Mouse (Mus musculus): ENCODE data around the gene Iqck. TPM values are rescaled to one million over a fixed set of nuclear protein-coding genes. Genes with fewer than 3 reads are reported as not detected.
A peak's percentile ranks its signal among the peaks of the same experiment; 100 is the strongest.

The Iqck gene
- total RNA-seq, 2 experiments from 2014 or later, result not detected

DNA sequence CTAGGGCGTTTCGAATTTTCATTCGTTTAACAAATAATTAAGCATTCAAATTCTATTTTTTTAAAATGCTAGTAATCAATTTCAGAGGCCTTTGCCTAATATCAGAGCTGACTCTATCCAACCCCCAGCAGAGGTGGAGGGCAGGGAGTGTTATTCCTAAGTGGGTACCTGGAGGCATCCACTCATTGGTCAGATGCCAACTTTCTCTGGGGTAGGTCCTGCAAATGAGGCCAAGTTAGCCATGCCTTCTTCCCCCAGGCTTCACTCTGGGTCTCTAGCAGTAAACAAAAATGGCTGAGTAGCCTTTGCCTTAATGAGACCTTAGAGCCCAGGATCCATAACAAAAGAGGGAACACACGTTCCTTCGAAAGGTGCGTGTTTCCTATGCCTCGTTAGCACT, 123.6 kb downstream of the Iqck start:
- ATAC-seq (replicated peaks; ENCODE audit: low FRiP score, poor library complexity, severe bottlenecking), result no peak

DNA sequence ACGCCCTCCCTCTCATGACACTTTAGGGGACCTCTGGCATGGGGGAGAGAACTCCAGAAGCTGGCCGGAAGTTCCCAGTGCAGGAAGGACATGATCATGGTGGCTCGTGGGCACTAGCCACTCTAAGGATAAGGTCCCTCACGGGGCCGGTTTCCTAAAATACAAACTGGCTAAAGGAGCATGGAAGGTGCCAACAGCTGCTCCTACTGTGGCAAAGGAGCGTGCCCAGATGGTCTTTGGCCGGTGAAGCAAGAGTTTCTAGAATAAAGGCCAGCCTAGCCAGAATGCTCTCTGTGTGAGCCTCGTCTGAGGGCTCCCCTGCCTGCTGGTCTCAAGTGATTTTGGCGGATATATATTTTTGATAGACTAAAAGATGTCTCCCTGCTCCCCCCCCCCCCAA, 124.2 kb downstream of the Iqck start:
- ATAC-seq (replicated peaks; ENCODE audit: low FRiP score, poor library complexity, severe bottlenecking), result no peak

DNA sequence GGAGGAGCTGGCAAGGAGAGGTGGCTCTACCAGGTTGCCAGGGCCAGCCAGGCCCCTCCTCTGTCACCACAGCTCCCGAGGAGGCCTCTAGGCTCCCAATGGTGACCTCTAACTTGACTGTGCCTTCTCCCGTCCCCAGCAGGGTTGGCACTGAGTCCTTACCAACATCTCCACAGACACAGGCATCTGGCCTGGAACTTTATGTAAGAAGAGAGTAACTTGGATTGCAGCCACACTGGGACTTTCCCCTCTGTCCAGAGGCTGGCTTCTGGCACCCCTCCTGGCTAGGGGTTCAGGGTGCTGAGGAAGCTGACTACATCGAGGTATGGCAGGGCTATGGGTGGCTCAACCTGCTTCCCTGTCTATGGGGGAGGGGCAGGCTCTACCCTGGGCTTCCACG, 125.8 kb downstream of the Iqck start:
- no peak for ATAC-seq (replicated peaks; ENCODE audit: low FRiP score, poor library complexity, severe bottlenecking)

DNA sequence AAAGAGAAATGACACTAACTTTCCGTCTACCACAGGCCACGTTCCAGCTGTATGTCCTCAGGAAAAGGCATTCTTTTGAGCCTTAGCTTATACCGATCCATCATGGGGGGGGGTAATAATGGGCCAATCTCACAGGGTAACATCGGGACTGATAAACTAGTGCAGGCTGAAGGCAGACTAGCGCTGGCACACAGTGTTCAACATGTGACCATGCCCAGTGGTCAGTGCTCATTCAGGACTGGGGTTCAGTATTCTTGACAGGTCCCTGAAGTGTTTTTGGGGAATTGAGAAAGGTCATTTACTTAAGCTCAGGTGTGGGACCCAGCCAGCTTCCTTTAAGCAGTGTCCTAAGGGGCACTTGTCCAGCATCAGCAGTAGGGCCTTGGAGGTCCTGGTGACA, 126.3 kb downstream of the Iqck start:
- no peak for ATAC-seq (replicated peaks; ENCODE audit: low FRiP score, poor library complexity, severe bottlenecking)

DNA sequence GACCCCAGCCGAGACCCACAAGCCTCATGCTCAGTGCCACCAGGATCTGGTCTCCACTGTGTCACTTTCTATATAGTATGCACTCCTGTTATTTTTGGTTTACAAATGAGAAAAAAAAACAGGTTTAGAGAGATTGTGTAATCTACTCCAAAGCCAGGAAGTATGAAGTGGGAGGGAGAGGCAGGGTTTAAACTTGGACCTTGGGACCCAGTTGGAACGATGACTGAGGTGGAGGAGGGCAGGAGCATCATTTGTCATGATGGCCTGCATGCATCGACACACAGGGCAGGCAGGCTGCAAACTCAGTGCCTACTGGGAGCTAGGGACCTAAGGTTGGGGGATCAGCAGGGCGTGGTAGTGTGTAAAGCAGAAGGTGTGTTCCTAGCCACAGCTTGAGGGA, 127.0 kb downstream of the Iqck start:
- ATAC-seq (replicated peaks; ENCODE audit: low FRiP score, poor library complexity, severe bottlenecking), result no peak

DNA sequence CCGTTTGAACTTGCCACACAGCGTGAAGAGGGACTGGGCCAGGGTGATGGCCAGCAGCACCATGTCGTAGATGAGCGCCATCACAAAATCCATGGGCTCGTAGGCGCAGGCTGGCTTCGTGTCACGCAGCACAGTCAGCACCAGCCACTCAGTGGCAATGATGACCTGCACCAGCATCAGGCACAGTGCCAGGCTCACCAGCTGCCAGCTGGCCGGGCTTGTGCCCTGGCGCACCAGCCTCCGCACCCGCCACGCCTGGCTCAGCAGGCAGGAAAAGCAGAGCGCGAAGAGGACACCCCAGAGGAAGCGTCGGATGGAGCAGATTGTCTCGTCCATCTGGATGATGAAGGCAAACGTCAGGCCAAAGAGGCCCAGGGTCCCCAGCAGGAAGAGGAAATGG, 128.4 kb downstream of the Iqck start:
- 0 out of 2 replicates have a peak, but pooled peaks have one; percentile 45 for ATAC-seq (replicated peaks; ENCODE audit: low FRiP score, poor library complexity, severe bottlenecking)

DNA sequence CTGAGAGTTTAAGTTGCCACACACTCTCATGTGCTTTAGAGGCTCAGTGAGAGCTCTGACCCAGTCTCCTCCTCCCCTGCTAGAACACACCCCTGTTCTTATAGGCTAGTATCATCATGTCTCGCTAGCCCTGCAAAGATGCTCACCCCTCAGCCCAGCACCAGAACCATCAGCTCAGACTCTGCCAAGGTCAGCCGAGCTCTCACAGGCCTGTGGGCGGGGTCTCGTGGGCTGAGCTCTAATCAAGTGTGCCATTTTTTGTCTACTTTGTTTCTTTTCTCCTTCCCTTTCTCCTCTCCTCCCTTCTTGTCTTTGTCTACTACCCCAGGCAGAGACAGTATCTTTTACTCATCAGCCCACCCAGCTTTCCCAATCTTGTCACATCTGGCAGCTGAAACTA, 130.2 kb downstream of the Iqck start:
- ATAC-seq (replicated peaks; ENCODE audit: low FRiP score, poor library complexity, severe bottlenecking), result no peak

DNA sequence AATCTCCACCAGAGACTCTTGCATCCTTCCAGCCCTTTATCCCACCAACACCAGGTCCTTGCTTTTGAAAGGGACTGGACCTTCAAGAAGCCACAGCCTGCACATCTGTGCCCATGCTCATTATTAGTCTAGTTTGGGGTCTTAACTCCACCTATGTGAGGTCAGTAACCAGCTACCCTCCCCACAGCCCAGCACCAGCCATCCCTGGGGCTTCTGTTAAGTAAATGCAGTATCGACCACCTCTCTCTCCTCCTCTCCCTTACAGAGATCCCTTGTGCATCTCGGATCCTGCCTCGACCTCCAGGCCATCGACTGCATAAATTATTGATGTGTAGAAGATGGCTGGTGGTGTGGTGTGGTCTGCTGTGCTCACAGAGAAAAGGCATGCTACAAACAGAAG, 130.8 kb downstream of the Iqck start:
- no peak for ATAC-seq (replicated peaks; ENCODE audit: low FRiP score, poor library complexity, severe bottlenecking)

DNA sequence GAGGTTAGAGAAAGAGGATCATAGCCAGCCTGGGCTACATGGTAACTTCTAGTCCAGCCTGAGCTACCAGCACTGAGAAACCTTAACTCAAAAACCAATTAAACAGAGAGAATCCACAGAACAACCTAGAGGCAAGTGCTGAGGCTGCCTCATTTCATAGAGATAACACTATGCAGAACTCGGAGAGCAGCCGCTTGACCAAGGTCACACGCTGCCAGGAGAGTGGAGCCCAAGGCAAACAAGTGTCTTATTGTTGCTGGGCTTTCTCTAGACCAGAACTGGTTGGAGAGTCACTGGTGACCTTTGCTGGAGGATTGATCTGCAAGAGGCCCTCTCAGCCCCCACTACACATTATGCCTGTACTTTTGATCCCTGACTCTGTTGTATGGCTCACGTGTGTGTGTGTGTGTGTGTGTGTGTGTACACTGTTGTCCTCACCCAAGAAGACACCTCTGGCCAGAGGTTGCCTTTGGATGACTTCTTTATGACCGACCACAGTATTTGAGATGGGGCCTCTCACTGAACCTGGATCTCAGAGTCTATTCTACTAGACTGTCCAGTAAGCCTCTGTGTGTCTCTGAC, 133.8 kb downstream of the Iqck start:
- ATAC-seq (replicated peaks; ENCODE audit: low FRiP score, poor library complexity, severe bottlenecking), result no peak

DNA sequence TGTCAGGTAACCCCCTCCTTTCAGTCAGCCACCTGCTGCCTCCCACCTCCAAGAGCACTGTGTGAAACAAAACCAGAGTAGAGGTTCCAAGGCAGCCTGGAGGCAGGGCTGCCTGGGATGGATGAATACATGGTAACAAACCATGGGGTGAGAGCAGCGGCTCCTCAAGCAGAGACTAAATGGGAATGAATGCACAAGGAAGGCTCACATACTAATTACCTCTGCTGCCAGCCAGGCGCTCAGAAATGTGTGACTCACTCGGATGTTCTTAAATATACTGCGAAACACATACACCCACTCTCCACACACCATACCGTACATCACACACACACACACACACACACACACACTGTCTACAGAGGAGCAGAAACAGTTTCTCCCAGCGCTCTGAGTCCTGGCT, 134.7 kb downstream of the Iqck start:
- no peak for ATAC-seq (replicated peaks; ENCODE audit: low FRiP score, poor library complexity, severe bottlenecking)

DNA sequence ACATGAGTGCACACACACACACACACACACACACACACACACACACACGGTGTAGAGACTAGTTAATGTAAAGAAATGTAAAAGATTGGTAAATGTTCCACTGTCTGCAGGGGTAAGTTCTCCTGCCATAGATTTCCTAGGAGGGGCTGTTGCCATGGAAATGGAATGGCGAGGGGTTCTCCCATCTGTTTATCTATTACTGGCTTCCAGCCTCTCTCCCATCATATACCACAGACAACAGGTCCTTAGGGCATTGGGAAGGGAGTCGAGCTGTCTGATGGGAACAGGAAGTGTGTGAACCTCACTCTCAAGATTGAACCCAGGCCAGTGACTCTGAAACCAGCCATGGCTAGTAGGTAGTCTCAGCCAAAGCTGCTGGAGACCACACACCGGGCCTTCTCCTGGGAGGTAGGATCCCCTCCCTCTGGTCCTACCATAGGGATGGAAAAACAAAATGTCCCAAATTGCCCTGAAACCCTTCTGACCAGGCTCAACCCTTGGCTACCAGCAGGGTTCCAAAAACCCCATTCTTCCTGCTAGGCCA, 135.9 kb downstream of the Iqck start:
- no peak for ATAC-seq (replicated peaks; ENCODE audit: low FRiP score, poor library complexity, severe bottlenecking)

DNA sequence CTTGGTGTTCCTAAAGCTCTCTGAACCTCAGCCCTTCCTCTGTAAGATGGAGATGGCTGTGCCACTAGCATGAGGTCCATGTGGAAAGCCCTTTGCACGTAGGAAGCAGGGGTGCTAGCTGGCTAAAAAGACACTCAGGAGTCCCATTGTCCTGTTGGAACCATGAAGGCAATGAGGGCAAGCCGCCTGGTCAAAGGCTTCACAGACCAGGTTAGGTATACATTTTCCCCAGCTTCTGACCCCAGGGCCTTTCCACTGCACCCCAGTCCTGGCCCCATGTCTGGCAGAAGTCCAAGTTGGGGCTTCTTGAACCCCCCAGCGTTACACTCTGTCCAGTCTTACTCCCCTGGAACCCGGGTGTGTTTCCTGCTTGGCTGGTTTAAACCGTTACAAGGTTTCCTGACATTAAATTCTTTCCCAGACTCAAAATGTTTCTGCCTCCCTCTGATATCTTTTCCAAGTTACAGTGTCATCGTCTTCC, 136.6 kb downstream of the Iqck start:
- no peak for ATAC-seq (replicated peaks; ENCODE audit: low FRiP score, poor library complexity, severe bottlenecking)

DNA sequence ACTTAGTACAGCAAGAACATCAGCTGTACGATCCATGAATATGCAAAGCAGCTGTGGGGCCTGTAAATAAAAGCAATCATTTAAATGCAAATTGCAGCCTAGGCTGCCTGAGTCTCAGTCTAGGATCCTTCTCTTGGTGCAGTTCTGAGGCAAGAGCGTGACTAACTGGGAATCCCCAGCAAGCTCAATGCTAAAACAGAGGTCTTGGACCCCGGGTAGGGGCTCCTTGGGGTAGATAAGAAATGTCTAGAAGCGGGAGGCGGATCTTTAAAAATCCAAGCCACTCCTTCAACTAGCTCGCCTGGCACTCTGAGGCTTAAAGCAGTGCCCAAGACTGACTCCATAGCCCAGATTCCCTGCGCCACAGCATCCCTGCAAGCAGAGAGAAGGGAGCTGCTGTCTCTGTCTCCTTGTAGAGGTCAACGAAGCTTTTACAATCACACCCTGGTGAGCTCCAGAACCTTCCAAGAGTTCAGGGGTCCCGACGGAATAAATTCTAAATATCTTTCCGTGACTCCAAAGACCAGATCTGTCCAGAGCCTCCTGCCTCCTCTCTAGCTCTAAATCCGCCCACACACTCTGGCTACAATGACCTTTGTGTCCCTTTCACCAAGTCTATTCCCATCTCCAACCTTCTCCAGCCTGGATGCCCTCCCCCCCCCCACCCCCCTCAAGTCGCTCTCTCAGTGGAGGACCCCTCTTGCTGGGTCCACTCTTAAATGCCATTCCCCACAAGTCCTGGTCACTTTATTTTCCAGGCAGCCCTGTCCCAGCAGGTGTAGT, 137.3 kb downstream of the Iqck start:
- no peak for ATAC-seq (replicated peaks; ENCODE audit: low FRiP score, poor library complexity, severe bottlenecking)

DNA sequence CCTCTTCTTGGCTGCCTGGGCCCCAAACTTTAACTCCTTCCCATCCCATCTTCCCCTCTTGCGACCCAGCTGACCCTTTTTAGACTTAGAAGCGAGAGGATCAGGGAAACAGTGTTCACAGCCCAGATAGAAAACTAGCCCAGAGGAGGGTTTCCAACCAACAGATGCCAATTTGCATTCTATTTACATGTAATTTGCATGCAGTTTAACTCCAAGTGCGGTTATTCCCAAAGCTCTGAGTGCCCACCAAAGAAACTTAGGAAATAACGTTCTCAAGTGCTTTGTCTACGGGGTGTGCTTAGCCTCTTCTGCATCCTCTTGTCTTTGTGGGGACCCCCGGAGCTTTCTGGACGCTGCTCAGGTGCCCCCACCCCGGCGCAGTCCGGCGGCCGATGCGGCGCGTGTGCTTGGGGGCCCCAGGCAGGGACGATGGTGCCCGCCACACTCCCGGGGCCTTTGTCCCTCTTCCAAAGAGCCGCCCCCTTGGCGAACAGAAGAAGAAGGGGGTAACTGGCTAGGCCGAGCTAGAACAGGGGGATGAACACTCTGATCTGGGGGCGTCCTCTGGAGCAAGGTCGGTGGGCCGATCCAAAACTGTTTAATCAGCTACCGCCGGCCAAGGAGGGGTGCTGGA, 138.2 kb downstream of the Iqck start:
- no peak for ATAC-seq (replicated peaks; ENCODE audit: low FRiP score, poor library complexity, severe bottlenecking)

DNA sequence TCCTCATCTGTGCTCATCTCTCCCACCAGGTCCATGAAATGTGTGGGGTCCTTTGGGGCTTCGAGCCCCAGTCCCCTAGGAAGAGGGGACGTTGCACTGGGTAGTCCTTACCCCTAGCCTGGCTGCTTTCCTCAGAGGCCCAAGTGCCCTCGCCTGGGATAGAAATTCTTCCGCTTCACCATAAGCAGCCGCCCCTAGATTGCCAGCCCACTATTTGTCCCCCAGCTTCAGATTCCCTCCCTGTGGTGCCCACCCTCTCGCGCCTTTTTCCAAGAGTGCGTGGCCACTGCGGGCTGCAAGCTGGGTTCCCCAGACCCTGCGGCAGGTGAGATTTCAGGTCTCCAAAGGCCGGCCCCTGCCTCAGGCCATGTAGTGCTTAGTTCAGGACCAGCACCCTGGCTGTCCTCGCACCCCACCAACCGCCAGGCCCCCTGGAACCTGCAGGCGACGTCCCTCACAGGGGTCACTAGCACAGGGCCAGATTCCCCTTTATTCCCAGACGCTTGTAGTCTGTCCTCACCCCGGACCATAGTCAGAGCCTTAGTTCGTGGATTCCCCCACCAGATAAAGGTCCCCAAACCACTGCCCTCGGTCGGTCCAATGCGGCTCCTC, 138.8 kb downstream of the Iqck start:
- ATAC-seq (replicated peaks; ENCODE audit: low FRiP score, poor library complexity, severe bottlenecking), result no peak

DNA sequence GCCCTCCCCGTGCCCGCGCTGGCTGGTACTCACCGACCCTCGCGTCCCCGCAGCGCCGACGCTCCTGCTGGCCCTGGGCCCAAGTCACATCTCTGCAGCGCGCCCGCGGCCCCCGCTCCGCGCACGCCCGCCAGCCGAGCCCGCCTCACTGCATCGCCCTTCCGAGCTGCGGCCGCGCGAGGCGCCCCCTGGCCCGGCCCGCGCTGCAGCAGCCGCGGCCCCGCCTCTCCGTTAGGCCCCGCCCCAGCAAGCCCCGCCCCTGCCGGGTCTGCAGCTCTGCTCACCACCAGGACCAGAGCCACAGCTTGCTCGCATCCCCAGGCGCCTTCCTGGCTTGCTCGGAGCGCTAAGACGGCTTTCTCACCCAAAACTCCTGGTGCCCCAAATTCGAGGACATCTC, 139.5 kb downstream of the Iqck start, which contains the start of gene Gprc5b:
Gene Gprc5b (minus strand): TSS at position 205 of the 400 bp plus-strand sequence.
- ATAC-seq (replicated peaks; ENCODE audit: low FRiP score, poor library complexity, severe bottlenecking), result no peak

DNA sequence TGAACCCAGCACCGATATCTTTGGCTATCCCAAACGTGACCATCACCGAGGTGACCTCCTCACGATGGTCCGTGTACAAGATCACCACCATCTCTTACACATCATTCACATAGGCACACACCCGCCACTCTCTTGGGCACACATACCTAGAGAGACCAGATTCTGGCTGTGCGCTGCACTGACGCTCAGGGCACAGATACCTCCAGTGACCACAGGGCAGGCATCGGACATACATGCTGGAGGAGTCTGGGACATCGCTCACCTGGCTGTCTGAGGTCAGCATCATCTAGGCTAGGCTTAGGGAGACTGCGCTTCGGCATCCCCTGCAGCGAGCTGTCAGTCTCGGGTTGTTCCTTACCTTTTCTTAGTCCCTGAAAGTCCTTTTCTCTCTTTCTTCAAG, 140.1 kb downstream of the Iqck start:
- ATAC-seq (replicated peaks; ENCODE audit: low FRiP score, poor library complexity, severe bottlenecking), result no peak

DNA sequence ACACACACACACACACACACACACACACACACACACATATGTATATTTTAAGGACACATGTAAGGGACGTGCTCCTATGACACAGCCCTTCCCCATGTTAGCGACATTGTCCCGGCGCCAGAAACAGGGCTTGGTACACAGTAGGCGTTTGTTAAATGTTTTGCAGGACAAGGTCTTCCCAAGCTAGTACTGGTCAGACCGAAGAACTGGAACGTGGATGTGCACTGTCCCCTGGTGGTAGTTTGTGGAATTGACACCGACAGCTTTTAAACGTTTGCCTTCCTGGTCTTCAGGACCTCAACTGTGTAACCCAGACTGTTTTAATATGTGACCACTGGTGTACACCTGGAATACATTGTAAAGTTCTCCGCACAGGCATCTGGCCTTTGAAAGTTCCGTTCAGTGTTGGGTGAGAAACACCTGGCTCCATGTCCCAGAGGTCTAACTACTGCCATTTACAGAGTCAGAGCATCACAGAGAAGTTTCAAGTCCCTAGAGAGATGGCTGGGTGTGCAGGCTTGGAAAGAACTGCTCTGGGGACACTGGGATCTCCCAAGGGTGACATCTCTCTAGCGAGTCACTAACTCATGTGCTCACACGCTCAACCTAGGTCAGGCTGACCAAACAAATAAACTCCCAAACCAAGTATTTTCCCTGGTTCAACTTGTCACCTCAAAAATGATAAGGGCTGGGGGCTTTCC, 140.7 kb downstream of the Iqck start:
- ATAC-seq (replicated peaks; ENCODE audit: low FRiP score, poor library complexity, severe bottlenecking), result peak; percentile 58

DNA sequence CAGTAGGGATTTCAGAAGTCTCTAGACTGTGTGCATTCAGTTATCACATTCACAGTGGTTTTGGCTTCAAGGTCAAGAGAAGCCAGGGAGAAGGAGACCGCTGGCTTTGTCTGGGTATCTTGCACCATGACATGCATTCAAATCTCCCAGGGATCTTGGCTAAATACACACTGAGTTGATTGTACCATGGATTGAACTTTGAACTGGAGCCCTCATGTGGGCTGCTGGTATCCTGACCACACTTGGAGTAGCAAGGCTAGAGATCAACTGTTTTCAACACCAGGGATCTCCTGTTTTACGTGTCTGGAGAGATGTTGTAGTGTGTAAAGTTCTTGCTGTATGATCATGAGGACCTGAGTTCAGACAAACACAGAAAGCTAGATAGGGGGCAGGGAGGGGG, 144.3 kb downstream of the Iqck start:
- no peak for ATAC-seq (replicated peaks; ENCODE audit: low FRiP score, poor library complexity, severe bottlenecking)

DNA sequence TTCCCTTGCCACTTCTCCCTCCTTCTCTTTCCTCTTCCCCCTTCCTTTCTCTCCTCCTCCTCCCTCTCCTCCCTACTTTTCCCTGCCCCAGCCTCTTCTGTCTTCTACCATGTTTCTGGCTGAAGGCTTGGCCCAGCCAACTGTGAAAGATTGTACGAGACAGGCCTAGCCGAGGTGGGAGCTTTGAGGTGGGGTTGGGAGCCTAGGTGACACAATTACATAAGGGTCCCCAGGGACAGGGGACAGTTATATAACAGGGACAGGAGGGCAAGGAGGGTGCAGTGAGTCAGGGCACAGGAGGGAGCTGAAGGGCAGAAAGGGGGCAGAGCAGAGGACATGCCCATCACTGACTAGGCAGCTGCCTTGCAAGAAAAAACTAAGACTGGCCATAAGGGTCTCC, 146.4 kb downstream of the Iqck start:
- no peak for ATAC-seq (replicated peaks; ENCODE audit: low FRiP score, poor library complexity, severe bottlenecking)
